Mouse (Mus musculus) embryonic fibroblast, embryonic 13.5 days (primary cell): ENCODE measurements around the gene Chd9.

ENCODE experiments used
- CTCF ChIP-seq: IDR thresholded peaks from 2 replicates; pipeline ENCODE4 v1.5.1; 2011; ENCODE audit warnings: mild to moderate bottlenecking, control low read depth, low read length, moderate library complexity, borderline replicate concordance; ENCODE audit not compliant: insufficient read depth
- POLR2A ChIP-seq: IDR thresholded peaks from 2 replicates; pipeline ENCODE4 v1.6.1; 2011; ENCODE audit warnings: low read depth, mild to moderate bottlenecking, control low read depth, low read length, moderate library complexity

DNA sequence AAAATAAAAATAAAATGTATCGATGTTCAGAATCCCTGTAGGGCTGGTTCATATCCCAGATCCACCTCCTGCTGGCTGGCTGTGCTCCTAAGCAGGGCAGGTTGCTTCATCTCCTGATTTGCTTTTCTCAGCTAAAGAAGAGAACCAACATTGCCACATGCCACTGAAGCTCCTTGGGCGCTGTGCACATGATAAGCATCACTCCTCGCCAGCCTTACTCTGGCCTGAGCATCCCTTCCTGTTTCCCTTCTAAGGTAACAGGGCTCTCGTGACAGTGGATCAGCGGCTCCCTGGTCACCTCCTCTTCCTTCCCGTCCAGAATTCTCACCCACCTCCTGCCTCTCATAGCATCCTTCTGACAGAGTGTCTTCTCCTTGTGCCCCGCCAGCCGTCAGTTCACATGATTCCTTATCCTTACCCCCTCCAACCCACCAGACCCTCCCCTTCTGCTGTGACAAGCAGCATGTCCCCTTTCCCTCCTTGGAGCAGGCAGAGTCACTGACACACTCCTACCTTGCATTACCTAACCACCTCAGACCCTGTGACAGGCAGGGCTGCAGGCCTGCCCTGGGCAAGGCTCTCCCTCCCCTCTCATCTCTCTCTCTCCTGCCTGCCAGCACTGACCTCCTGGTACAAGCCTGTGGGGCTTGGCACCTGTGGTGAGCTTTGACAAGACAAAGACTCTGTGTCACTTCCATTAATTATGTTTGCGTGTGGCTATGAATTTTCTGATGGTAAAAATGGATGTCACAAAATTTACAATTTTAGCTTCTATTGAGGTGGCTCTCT, 16.2 kb downstream of the Chd9 start:
- TF ChIP-seq POLR2A, result no peak
- TF ChIP-seq CTCF, result no peak
